Mouse (Mus musculus) bone marrow, adult 2 months (tissue): ENCODE measurements around the gene Gm4450. TPM values are rescaled to one million over a fixed set of nuclear protein-coding genes. Genes with fewer than 3 reads are reported as not detected.

Experiments
- polyA plus RNA-seq: library from polyadenylated mRNA; stranded (reverse); fragments of >200 nt; gene quantifications from 2 replicates; pipeline ENCODE4 v1.2.4, GENCODE M21; 2011; ENCODE audit warnings: low replicate concordance; ENCODE audit not compliant: missing spikeins, insufficient read depth, insufficient read length

The Gm4450 gene
- polyA plus RNA-seq, 1 experiment = 0.97 TPM

Other genes with a start within 250 kb of the Gm4450 start
- gene Reg4, start 235.0 kb downstream of the Gm4450 start, polyA plus RNA-seq = not detected in 2 replicates
- 1.1 and 4.4 TPM in 2 replicates for gene Hmgcs2, start 176.7 kb downstream of the Gm4450 start, polyA plus RNA-seq
- 15.6 and 30.7 TPM in 2 replicates for gene Phgdh, start 117.1 kb downstream of the Gm4450 start, polyA plus RNA-seq
- not detected in 2 replicates for gene Zfp697, start 74.7 kb downstream of the Gm4450 start, polyA plus RNA-seq
- 1.2 TPM in 1 of 2 replicates, not detected in the other for gene Hsd3b4, start 53.4 kb upstream of the Gm4450 start, polyA plus RNA-seq
- gene Gm10681, start 131.7 kb upstream of the Gm4450 start, polyA plus RNA-seq = 1.2 TPM in 1 of 2 replicates, not detected in the other
- 1.0 and 2.3 TPM in 2 replicates for gene Hsd3b5, start 173.1 kb upstream of the Gm4450 start, polyA plus RNA-seq